Mouse (Mus musculus): ENCODE data around the gene Sytl3. TPM values are rescaled to one million over a fixed set of nuclear protein-coding genes. Genes with fewer than 3 reads are reported as not detected.
"Not testable (repeated sequence)": the region's sequence is repeated elsewhere in the genome, so short reads cannot be mapped to it uniquely, and the experiment has no call there.

Gene Sytl3
- polyA plus RNA-seq, 1 experiment from 2014 or later = 0.90 TPM

- 5% methylated on average over 19 of the region's 33 CpGs for WGBS
- H3K9me3 ChIP-seq (ENCODE audit: control insufficient read depth, low read length); H3K27me3 ChIP-seq (ENCODE audit: control insufficient read depth, insufficient read depth, low read depth, low read length); H3K36me3 ChIP-seq (ENCODE audit: control insufficient read depth, insufficient read depth, low read length); H3K4me1 ChIP-seq (replicated peaks; ENCODE audit: control insufficient read depth, insufficient read depth, low read length): not testable (repeated sequence)
- Histone ChIP-seq H3K9ac (ENCODE audit: low read length) (peak within 1 kb of the TSS; percentile 70), H3K4me2 (ENCODE audit: low read depth, low read length) (peak within 1 kb of the TSS; percentile 54), H3K27ac (ENCODE audit: low read length) (peak within 1 kb of the TSS; percentile 82), H3K4me3 (ENCODE audit: low read length) (peak within 1 kb of the TSS; percentile 60)
- ATAC-seq (ENCODE audit: low read depth) = peak; percentile 99
Observed at GRCm38 (mm10) chr17:6655567-6656281, 3.2 kb upstream of the Sytl3 start, which contains the start of gene Dynlt1f. Dynlt1f (minus strand) TSS chr17:6655900.

DNA sequence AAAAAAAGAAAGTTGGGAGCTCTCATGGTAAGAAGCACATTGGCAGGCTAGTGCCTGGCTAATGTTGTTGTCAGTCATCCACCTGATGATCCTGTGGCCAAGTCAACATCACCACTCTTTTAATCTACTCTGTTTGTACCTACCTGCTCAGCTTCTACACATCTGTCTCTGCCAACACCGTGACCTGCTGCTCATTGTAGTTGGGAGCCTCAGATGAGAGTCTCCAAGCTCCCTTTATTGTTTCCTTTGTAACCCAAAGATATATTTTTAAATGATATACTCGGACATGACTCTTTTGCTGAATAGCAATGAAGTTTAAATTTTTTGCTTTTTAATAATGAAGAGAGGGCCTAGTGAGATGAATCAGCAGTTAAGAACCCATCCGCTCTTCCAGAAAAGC lies 2.4 kb upstream of the Sytl3 start:
- ATAC-seq (ENCODE audit: low read depth); H3K36me3 ChIP-seq (ENCODE audit: control insufficient read depth, insufficient read depth, low read length); H3K4me2 ChIP-seq (ENCODE audit: low read depth, low read length); H3K4me1 ChIP-seq (replicated peaks; ENCODE audit: control insufficient read depth, insufficient read depth, low read length); H3K27me3 ChIP-seq (ENCODE audit: control insufficient read depth, insufficient read depth, low read depth, low read length); H3K9me3 ChIP-seq (ENCODE audit: control insufficient read depth, low read length); H3K4me3 ChIP-seq (ENCODE audit: low read length); H3K9ac ChIP-seq (ENCODE audit: low read length); H3K27ac ChIP-seq (ENCODE audit: low read length): not testable (repeated sequence)
- WGBS = 89% methylated on average over 1 of the region's 3 CpGs

GRCm38 (mm10) chr17:6660589-6660988 lies 1.7 kb downstream of the Sytl3 start:
- not testable (repeated sequence) for H3K4me1 ChIP-seq (replicated peaks; ENCODE audit: control insufficient read depth, insufficient read depth, low read length); H3K4me3 ChIP-seq (ENCODE audit: low read length); H3K4me2 ChIP-seq (ENCODE audit: low read depth, low read length); H3K36me3 ChIP-seq (ENCODE audit: control insufficient read depth, insufficient read depth, low read length); H3K27me3 ChIP-seq (ENCODE audit: control insufficient read depth, insufficient read depth, low read depth, low read length); H3K9me3 ChIP-seq (ENCODE audit: control insufficient read depth, low read length); H3K9ac ChIP-seq (ENCODE audit: low read length); H3K27ac ChIP-seq (ENCODE audit: low read length); ATAC-seq (ENCODE audit: low read depth)
- 11% methylated on average over 6 of the region's 6 CpGs for whole genome bisulfite sequencing

DNA sequence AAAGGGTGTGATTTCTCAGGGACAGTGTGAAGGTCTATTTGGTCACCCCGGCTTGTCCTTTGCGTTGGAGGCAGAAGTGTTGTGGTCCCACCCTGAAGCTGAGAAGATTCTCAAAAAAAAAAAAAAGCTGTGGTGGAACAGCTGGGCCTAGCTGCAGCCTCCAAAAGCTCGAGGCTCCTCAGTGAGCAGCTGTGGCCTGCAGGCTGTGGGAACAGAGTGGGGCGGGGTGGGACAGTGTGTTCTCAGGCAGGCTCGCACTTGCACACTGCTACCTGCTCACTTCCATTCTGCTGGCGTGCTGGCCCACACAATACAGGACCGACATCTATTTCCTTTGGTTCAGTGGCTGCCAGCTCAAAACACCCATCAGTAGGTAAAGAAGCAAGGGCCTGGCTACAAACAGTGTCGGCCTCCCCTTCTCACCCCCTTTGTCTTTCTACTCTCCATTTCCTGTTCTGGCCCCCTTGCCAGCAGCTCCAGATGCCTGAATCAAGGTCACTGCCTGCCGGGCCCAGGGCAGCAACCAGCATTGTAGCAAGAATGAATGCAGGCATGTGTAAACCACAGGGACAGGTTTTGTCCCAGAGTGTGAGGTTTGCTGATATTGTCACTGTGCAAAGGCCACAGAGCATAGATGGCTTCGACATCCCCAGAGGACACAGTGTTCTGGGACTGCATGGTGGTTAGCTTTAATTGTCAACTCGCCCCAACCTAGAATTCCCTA lies 2.4 kb downstream of the Sytl3 start:
- H3K4me2 ChIP-seq (ENCODE audit: low read depth, low read length); H3K9ac ChIP-seq (ENCODE audit: low read length); H3K27ac ChIP-seq (ENCODE audit: low read length); H3K4me1 ChIP-seq (replicated peaks; ENCODE audit: control insufficient read depth, insufficient read depth, low read length); H3K27me3 ChIP-seq (ENCODE audit: control insufficient read depth, insufficient read depth, low read depth, low read length); H3K36me3 ChIP-seq (ENCODE audit: control insufficient read depth, insufficient read depth, low read length); H3K4me3 ChIP-seq (ENCODE audit: low read length); H3K9me3 ChIP-seq (ENCODE audit: control insufficient read depth, low read length): not testable (repeated sequence)
- peak; percentile 72 for ATAC-seq (ENCODE audit: low read depth)
- 24% methylated on average over 6 of the region's 11 CpGs for WGBS

DNA sequence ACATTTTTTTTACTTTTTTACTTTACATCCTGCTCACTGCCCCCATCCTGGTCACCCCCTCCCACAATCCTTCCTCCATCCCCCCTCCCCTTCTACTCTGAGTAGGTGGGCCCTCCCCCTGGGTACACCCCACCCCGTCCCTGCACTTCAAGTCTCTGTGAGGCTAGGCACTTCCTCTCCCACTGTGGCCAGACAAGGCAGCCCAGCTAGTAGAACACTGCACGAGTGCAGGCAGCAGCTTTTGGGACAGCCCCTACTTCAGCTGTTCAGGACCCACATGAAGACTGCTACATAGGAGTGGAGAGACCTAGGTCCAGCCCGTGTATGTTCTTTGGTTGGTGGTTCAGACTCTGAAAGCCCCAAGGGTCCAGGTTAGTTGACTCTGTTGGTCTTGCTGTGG lies 3.9 kb downstream of the Sytl3 start:
- 43% methylated on average over 3 of the region's 3 CpGs for WGBS

GRCm38 (mm10) chr17:6665389-6665788 lies 6.5 kb downstream of the Sytl3 start:
- H3K4me3 ChIP-seq (ENCODE audit: low read length); H3K36me3 ChIP-seq (ENCODE audit: control insufficient read depth, insufficient read depth, low read length); H3K4me2 ChIP-seq (ENCODE audit: low read depth, low read length); H3K9ac ChIP-seq (ENCODE audit: low read length); H3K27ac ChIP-seq (ENCODE audit: low read length); ATAC-seq (ENCODE audit: low read depth); H3K4me1 ChIP-seq (replicated peaks; ENCODE audit: control insufficient read depth, insufficient read depth, low read length); H3K9me3 ChIP-seq (ENCODE audit: control insufficient read depth, low read length); H3K27me3 ChIP-seq (ENCODE audit: control insufficient read depth, insufficient read depth, low read depth, low read length): not testable (repeated sequence)
- 78% methylated on average over 4 of the region's 5 CpGs for WGBS

More for the DNA sequence above, 3.9 kb downstream of the Sytl3 start:
- not testable (repeated sequence) for H3K9ac ChIP-seq (ENCODE audit: low read length); ATAC-seq (ENCODE audit: low read depth); H3K4me3 ChIP-seq (ENCODE audit: low read length); H3K27ac ChIP-seq (ENCODE audit: low read length); H3K9me3 ChIP-seq (ENCODE audit: control insufficient read depth, low read length); H3K4me2 ChIP-seq (ENCODE audit: low read depth, low read length); H3K27me3 ChIP-seq (ENCODE audit: control insufficient read depth, insufficient read depth, low read depth, low read length); H3K36me3 ChIP-seq (ENCODE audit: control insufficient read depth, insufficient read depth, low read length); H3K4me1 ChIP-seq (replicated peaks; ENCODE audit: control insufficient read depth, insufficient read depth, low read length)

GRCm38 (mm10) chr17:6668522-6668921 lies 9.6 kb downstream of the Sytl3 start:
- not testable (repeated sequence) for H3K36me3 ChIP-seq (ENCODE audit: control insufficient read depth, insufficient read depth, low read length); H3K27ac ChIP-seq (ENCODE audit: low read length); H3K9ac ChIP-seq (ENCODE audit: low read length); H3K4me1 ChIP-seq (replicated peaks; ENCODE audit: control insufficient read depth, insufficient read depth, low read length); ATAC-seq (ENCODE audit: low read depth); H3K4me3 ChIP-seq (ENCODE audit: low read length); H3K4me2 ChIP-seq (ENCODE audit: low read depth, low read length); H3K9me3 ChIP-seq (ENCODE audit: control insufficient read depth, low read length); H3K27me3 ChIP-seq (ENCODE audit: control insufficient read depth, insufficient read depth, low read depth, low read length)
- WGBS = no CpG with 5 or more reads among the region's 6 CpGs

GRCm38 (mm10) chr17:6674297-6674696 lies 15.4 kb downstream of the Sytl3 start:
- H3K4me1 ChIP-seq (replicated peaks; ENCODE audit: control insufficient read depth, insufficient read depth, low read length); H3K27me3 ChIP-seq (ENCODE audit: control insufficient read depth, insufficient read depth, low read depth, low read length); H3K36me3 ChIP-seq (ENCODE audit: control insufficient read depth, insufficient read depth, low read length); H3K9me3 ChIP-seq (ENCODE audit: control insufficient read depth, low read length); H3K9ac ChIP-seq (ENCODE audit: low read length); H3K4me2 ChIP-seq (ENCODE audit: low read depth, low read length); H3K27ac ChIP-seq (ENCODE audit: low read length); H3K4me3 ChIP-seq (ENCODE audit: low read length): not testable (repeated sequence)
- peak; percentile 39; the same call in 1 of the 2 replicates for ATAC-seq (ENCODE audit: low read depth)
- 34% methylated on average over 5 of the region's 5 CpGs for WGBS

DNA sequence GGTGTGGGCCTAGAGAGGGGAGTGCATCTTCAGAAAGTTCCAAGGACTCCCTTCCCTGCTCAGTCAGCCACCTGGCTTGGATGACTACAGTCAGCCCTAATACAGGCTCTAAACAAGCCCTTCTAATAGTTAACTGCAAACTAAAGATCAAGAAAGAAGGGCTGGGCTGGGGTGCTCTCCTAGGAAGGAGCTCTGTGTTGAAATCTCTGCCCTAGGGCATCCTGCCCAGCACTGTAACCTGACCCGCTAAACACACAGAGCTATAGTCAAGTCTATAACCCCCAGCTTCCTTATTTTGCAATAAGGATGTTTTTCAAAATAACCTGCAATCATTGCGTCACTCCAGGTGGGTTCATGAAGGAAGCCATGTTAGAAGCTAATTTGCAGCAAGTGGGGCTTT lies 19.2 kb downstream of the Sytl3 start:
- not testable (repeated sequence) for H3K4me2 ChIP-seq (ENCODE audit: low read depth, low read length); H3K9ac ChIP-seq (ENCODE audit: low read length)
- peak; percentile 81 for ATAC-seq (ENCODE audit: low read depth)

More for the DNA sequence above, 19.2 kb downstream of the Sytl3 start:
- not testable (repeated sequence) for H3K9me3 ChIP-seq (ENCODE audit: control insufficient read depth, low read length); H3K36me3 ChIP-seq (ENCODE audit: control insufficient read depth, insufficient read depth, low read length); H3K4me1 ChIP-seq (replicated peaks; ENCODE audit: control insufficient read depth, insufficient read depth, low read length); H3K4me3 ChIP-seq (ENCODE audit: low read length); H3K27me3 ChIP-seq (ENCODE audit: control insufficient read depth, insufficient read depth, low read depth, low read length); H3K27ac ChIP-seq (ENCODE audit: low read length)
- WGBS = 67% methylated on average over 1 of the region's 2 CpGs

Data from lung, embryonic 16.5 days (tissue).